In the genomic region with DNA sequence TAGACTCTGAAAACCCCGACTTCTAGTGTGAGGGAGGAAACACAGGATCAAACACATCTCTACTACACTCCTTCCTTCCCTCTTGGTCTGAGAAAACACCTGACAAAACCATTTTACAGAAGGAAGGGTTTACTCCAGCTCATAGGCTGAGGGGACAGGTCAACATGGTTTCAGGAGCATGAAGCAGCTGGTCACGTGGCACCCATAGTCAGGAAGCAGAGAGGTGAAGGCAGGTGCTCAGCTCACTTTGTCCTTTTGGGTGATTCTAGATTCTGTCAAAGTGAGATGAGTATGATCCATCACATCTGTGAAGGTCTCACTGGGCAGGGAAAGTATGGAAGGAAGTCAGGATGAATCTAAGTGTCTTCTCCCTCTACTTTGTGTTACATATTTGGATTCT, we compare ENCODE assay signal across 16 mouse cellular contexts.
"Had no signal": no experiment of that assay in that cellular context is flagged by ENCODE, and none has a peak within 500 bp of the region (broad histone marks: within the 10 kb centered on the region; RNA-seq: fewer than 3 reads in every experiment).

No protein-coding gene starts in this region.

- DNase-seq: retina, postnatal 1 day; right cerebral cortex, adult 18-20 months; right cerebral cortex, postnatal 14 days; right cerebral cortex, postnatal 25 days; right cerebral cortex, postnatal 4 days; spleen, adult 18-20 months; thymus, adult 18-20 months; thymus, adult 2 months; thymus, postnatal 14 days; thymus, postnatal 25 days; thymus, postnatal 36 days; thymus, postnatal 4 days had no signal

- H3K9me3 ChIP-seq: neural tube, embryonic 15.5 days; stomach, embryonic 15.5 days had no signal

- H3K27ac ChIP-seq: neural tube, embryonic 13.5 days; neural tube, embryonic 15.5 days; stomach, embryonic 15.5 days; stomach, postnatal 0 days had no signal

- H3K4me3 ChIP-seq: neural tube, embryonic 13.5 days; neural tube, embryonic 15.5 days; stomach, embryonic 15.5 days had no signal

- H3K9ac ChIP-seq: neural tube, embryonic 13.5 days; neural tube, embryonic 15.5 days; stomach, embryonic 15.5 days had no signal

- H3K27me3 ChIP-seq: neural tube, embryonic 13.5 days; neural tube, embryonic 15.5 days; stomach, embryonic 15.5 days had no signal

- H3K4me1 ChIP-seq: stomach, embryonic 15.5 days had no signal

- H3K4me2 ChIP-seq: neural tube, embryonic 13.5 days; neural tube, embryonic 15.5 days; stomach, embryonic 15.5 days had no signal

- H3K36me3 ChIP-seq: neural tube, embryonic 13.5 days; neural tube, embryonic 15.5 days; stomach, embryonic 15.5 days had no signal
